Mouse (Mus musculus) right cerebral cortex, postnatal 14 days (tissue): ENCODE results near the gene Hbq1b.
A peak's percentile ranks its signal among the peaks of the same experiment; 100 is the strongest.

ENCODE experiments used
- DNase-seq: peaks from one replicate; pipeline ENCODE4 v3.0.0; 2022

Hbq1b gene

GRCm38 (mm10) chr11:32301506-32301905 is 14.7 kb downstream of the Hbq1b start:
- DNase-seq = no peak

GRCm38 (mm10) chr11:32302824-32303419 is 16.2 kb downstream of the Hbq1b start:
- DNase-seq = peak; percentile 24

- no peak for DNase-seq
Observed at GRCm38 (mm10) chr11:32303455-32303854, 16.7 kb downstream of the Hbq1b start.

- DNase-seq = no peak
Observed at GRCm38 (mm10) chr11:32307006-32307405, 20.2 kb downstream of the Hbq1b start.

GRCm38 (mm10) chr11:32309446-32309845 is 22.7 kb downstream of the Hbq1b start:
- no peak for DNase-seq

DNA sequence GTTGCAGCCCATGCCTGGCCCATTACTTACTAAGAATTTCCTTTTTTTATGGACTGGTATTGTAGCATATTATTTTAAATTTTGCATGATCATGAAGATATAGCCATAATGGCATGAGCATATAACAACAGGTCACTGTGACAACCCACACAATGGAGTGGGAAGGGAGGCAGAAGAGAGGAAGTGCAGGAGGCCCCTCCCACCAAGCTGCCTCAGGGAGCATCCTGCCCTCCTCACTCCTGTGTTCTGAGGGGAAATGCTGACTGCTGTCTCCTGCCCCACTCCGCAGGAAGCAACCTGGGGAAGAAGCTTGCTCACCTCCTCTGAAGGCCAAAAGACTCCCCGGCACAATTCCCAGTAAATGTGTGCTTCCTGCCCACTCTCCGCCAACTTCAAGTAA is 23.2 kb downstream of the Hbq1b start:
- no peak for DNase-seq

- no peak for DNase-seq
Observed at GRCm38 (mm10) chr11:32316009-32316408, 29.2 kb downstream of the Hbq1b start.

DNA sequence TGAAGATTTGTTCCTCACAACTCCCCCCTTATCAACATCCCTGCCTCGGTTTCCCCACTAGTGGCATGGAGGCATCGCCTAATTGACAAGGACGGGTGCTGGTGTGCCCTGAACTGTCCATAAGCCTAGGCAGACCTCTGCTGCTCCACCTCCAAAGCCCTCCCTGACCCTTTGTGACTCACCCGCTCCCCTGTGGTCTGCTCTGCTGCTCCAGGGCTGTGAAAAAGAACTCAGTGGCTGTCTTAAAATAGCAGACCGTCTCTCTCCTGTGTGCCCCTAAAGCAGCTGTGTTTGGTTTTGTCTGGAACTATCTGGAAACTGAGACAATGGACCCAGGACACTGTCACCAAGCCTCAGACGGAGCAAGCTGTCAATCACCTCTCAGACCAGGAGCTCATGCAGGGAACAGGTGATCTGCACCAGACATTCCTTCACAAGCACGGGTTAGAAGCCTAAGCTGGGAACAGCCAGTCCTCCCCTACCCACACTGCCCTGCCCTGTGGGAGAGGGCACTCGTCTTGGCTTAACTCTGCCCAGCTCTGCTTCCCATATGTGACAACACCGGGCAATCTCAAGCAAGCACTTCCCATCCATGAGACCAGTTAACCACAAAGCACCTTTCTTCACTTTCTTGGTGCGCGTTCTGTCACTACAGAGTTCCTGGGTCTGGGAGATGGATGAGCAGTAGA is 33.9 kb downstream of the Hbq1b start:
- DNase-seq = no peak

- peak; percentile 81 for DNase-seq
Observed at GRCm38 (mm10) chr11:32321196-32321565, 34.4 kb downstream of the Hbq1b start.

DNA sequence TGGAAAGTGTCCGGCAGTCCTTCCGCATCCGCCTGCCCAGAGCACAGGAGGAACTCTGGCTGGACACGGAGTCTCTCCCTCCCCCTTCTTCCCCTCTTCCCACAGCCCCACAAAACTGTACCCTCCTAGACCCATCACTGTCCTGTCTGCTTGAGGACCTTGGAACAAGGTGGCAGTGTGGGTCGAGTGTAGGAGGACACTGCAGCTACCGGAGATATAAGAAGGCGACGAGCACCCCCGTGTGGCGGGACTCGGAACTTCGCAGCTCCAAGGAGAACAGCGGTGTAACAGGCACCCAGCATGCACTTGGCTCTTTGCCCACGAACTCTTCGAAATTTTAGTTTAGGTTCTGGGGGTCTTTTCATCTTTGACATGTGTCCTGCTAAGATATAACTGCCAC is 37.8 kb downstream of the Hbq1b start:
- DNase-seq = peak; percentile 90

- no peak for DNase-seq
Observed at GRCm38 (mm10) chr11:32331075-32331474, 44.3 kb downstream of the Hbq1b start.

GRCm38 (mm10) chr11:32331861-32332260 is 45.1 kb downstream of the Hbq1b start:
- DNase-seq = no peak

GRCm38 (mm10) chr11:32333235-32333634 is 46.5 kb downstream of the Hbq1b start:
- no peak for DNase-seq

GRCm38 (mm10) chr11:32336435-32336907 is 49.7 kb downstream of the Hbq1b start:
- DNase-seq = no peak
